Mouse (Mus musculus): ENCODE data around the gene Gyg. TPM values are rescaled to one million over a fixed set of nuclear protein-coding genes. Genes with fewer than 3 reads are reported as not detected.

The Gyg gene
- polyA plus RNA-seq, 1 experiment, result 38.3 TPM

DNA sequence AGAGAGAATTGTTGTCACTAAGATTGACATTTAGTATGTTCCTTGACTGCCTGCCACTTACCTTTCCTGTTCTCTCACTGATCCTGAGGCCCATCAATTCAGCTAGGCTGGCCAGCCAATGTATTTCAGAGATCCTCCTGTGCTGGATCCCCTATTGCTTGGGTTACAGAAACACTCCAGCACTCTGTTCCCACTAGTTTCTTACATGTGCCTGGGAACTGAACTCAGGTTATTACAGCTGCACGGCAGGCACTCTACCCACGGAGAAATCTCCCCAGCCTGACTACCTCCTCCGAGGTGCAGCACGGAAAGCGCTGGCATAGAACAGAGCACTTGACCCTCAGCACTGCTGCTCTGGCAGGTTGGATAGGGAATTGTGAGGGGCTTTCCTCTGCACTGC lies 7.5 kb downstream of the Gyg start:
- no peak overlapping the region for H3K27ac ChIP-seq (ENCODE audit: insufficient read depth, low read length)

DNA sequence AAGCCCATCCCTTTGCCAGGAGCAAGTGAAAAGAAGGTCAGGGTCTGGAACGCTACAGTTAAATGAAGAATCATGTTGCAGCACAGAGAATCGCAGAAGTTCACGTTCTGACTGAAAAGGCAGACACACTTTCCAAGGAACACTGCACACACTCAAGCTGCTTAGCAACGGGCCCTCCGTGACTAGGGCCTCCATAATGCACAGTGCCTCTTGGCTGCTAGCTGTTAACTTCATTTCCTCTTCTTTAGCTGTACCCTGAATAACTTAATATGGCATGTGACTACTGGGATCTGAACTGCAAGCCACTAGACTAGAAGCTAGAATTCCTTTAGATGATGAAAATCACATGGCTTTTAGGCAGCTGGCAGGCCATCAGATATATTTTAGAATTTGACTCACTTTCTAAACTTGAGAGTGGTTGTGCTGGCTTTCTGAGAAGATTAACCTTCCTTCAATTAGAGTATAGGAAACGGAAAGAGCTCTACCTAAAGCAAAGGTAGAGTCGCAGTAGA lies 8.2 kb downstream of the Gyg start:
- H3K4me1 ChIP-seq (ENCODE audit: control insufficient read depth, insufficient read depth, low read length), result no peaks in the 10 kb centered on the region; the same call in 1 of the 2 replicates
- no peak overlapping the region for H3K27ac ChIP-seq (ENCODE audit: insufficient read depth, low read length)
- no peak for TF ChIP-seq POLR2A (IDR thresholded peaks at IDR 0.05; ENCODE audit: extremely low read depth, insufficient read depth, low read length)
- TF ChIP-seq CTCF (IDR thresholded peaks at IDR 0.05; ENCODE audit: extremely low read depth, insufficient read depth, low read length), result no peak
- no peak overlapping the region for H3K4me3 ChIP-seq (ENCODE audit: insufficient read depth, low read length)

More for the DNA sequence above, 7.5 kb downstream of the Gyg start:
- TF ChIP-seq POLR2A (IDR thresholded peaks at IDR 0.05; ENCODE audit: extremely low read depth, insufficient read depth, low read length) (no peak), CTCF (IDR thresholded peaks at IDR 0.05; ENCODE audit: extremely low read depth, insufficient read depth, low read length) (no peak)
- no peak overlapping the region for H3K4me3 ChIP-seq (ENCODE audit: insufficient read depth, low read length)
- no peaks in the 10 kb centered on the region; the same call in 1 of the 2 replicates for H3K4me1 ChIP-seq (ENCODE audit: control insufficient read depth, insufficient read depth, low read length)

DNA sequence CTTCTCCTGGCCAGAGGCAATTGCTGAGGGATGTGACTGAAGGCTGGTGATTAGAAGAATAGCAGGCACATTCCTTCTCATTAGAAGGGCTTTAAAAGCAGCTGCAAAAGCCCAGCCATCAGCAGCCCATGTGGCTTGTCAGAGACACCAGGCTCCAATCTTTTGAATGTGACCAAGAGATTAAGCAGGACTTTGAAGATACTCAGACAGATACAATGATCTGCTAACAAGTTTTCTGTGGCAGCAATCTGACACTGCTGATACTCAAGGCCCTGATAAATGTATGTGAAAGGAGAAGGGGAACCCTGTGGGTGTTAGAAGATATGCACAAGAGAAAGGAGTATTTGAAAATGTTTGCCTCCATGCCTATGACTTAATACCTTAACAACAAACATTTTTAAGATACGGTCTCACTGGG lies 9.4 kb downstream of the Gyg start:
- Histone ChIP-seq H3K4me3 (ENCODE audit: insufficient read depth, low read length) (no peak overlapping the region), H3K27ac (ENCODE audit: insufficient read depth, low read length) (no peak overlapping the region), H3K4me1 (ENCODE audit: control insufficient read depth, insufficient read depth, low read length) (no peaks in the 10 kb centered on the region; the same call in 1 of the 2 replicates)
- no peak for TF ChIP-seq CTCF (IDR thresholded peaks at IDR 0.05; ENCODE audit: extremely low read depth, insufficient read depth, low read length)
- no peak for TF ChIP-seq POLR2A (IDR thresholded peaks at IDR 0.05; ENCODE audit: extremely low read depth, insufficient read depth, low read length)

DNA sequence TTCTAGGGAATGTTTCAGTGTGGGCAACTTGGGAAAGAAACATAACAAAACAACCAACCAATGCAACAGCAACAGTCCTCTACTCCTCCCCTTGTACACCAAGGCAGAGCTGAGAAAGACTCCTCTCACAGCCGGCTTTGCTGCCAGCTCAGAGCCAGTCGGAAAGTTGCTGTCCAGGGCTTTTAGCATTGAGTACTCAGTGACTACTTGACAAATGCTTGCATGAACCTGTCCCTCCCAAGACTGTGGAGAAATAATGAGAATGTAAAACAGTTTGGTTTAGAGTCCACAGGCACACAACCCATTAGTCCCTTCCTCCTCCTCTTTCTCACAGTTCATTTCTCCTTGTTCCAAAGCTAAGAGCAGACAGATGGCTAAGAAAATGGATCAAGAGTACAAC lies 10.7 kb downstream of the Gyg start:
- TF ChIP-seq POLR2A (IDR thresholded peaks at IDR 0.05; ENCODE audit: extremely low read depth, insufficient read depth, low read length) (no peak), CTCF (IDR thresholded peaks at IDR 0.05; ENCODE audit: extremely low read depth, insufficient read depth, low read length) (no peak)
- H3K27ac ChIP-seq (ENCODE audit: insufficient read depth, low read length), result no peak overlapping the region
- H3K4me3 ChIP-seq (ENCODE audit: insufficient read depth, low read length), result no peak overlapping the region
- H3K4me1 ChIP-seq (ENCODE audit: control insufficient read depth, insufficient read depth, low read length), result no peaks in the 10 kb centered on the region; the same call in 1 of the 2 replicates

DNA sequence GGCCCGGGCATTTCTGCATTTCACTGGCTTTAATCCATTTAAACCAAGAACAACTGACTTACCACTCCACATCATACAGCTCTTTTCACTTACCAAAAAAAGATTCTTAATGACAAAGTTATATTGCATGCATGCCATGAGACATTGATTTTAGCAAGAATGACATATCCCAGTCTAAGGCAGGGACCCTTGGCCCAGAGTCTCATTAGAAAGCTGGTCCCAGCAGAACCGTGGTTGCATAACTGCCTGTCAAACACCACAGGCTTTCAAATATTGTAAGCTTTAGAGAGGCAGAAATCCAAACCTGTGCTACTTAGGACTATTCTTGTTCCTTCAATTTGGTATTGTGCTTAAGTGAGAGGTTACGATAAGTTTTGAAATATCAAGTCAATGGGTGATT lies 11.4 kb downstream of the Gyg start:
- no peak overlapping the region for H3K27ac ChIP-seq (ENCODE audit: insufficient read depth, low read length)
- TF ChIP-seq CTCF (IDR thresholded peaks at IDR 0.05; ENCODE audit: extremely low read depth, insufficient read depth, low read length) (no peak), POLR2A (IDR thresholded peaks at IDR 0.05; ENCODE audit: extremely low read depth, insufficient read depth, low read length) (no peak)
- H3K4me3 ChIP-seq (ENCODE audit: insufficient read depth, low read length), result no peak overlapping the region
- H3K4me1 ChIP-seq (ENCODE audit: control insufficient read depth, insufficient read depth, low read length), result no peaks in the 10 kb centered on the region; the same call in 1 of the 2 replicates

DNA sequence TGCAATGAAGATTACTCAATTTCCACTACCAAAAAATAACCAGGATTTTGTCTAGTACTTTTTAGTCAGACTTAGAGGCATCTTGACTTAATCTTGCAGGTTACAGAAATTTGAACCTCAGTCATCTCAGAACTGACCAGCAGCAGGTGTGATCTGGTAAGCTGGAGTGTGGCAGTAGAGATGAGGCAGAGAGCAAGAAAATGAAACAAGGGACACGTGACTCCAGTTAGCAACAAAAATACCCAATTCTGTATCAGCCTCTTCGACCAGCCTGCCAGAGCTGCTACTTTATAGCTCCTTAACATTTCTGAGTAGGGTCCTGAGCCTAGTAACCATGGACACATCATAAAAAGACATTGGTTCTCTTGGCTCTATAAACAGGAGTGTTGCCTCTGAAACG lies 12.5 kb downstream of the Gyg start:
- TF ChIP-seq CTCF (IDR thresholded peaks at IDR 0.05; ENCODE audit: extremely low read depth, insufficient read depth, low read length), result no peak
- no peak for TF ChIP-seq POLR2A (IDR thresholded peaks at IDR 0.05; ENCODE audit: extremely low read depth, insufficient read depth, low read length)
- H3K4me1 ChIP-seq (ENCODE audit: control insufficient read depth, insufficient read depth, low read length), result no peaks in the 10 kb centered on the region; the same call in 1 of the 2 replicates
- no peak overlapping the region for H3K4me3 ChIP-seq (ENCODE audit: insufficient read depth, low read length)
- H3K27ac ChIP-seq (ENCODE audit: insufficient read depth, low read length), result no peak overlapping the region

DNA sequence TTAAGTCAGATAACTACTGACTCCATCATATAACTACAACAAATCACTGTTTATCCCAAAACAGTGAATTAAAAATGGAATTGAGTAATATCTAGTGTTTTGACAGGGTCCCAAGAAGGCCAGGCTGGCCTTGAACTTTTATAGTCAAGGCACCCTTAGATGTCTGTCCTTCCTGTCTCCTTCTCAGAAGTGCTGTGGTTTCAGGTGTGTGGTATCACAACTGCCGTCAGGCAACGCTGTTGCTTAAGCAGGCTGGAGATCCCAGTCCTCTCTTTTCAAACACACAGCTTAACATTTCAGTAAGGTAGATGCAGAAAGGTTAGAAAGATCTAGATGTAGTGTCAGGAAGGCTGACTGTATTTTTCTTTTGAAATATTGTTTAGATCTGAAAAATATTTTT lies 13.0 kb downstream of the Gyg start:
- no peak overlapping the region for H3K4me3 ChIP-seq (ENCODE audit: insufficient read depth, low read length)
- H3K4me1 ChIP-seq (ENCODE audit: control insufficient read depth, insufficient read depth, low read length), result no peaks in the 10 kb centered on the region
- no peak overlapping the region for H3K27ac ChIP-seq (ENCODE audit: insufficient read depth, low read length)
- no peak for TF ChIP-seq CTCF (IDR thresholded peaks at IDR 0.05; ENCODE audit: extremely low read depth, insufficient read depth, low read length)
- no peak for TF ChIP-seq POLR2A (IDR thresholded peaks at IDR 0.05; ENCODE audit: extremely low read depth, insufficient read depth, low read length)

DNA sequence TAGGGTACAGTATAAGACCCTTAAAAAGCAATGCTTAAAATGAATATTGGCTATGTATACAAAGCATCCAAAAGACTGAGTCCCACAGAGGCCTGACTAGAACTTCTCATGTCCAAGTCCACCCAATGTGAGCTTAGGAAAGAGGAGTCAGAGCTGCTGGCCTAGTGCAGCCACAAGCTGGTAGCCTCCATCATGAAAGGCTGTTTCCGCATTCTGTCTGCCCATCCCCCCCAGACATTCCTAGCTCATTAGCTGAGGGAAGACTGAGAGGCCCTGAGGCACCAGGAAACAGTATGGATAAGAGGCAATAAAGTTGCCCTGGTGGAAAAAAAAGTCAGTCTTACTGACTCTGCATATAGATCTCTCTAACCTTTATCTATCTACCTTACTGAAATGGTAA lies 13.4 kb downstream of the Gyg start:
- H3K27ac ChIP-seq (ENCODE audit: insufficient read depth, low read length), result no peak overlapping the region
- H3K4me1 ChIP-seq (ENCODE audit: control insufficient read depth, insufficient read depth, low read length), result no peaks in the 10 kb centered on the region
- no peak for TF ChIP-seq POLR2A (IDR thresholded peaks at IDR 0.05; ENCODE audit: extremely low read depth, insufficient read depth, low read length)
- TF ChIP-seq CTCF (IDR thresholded peaks at IDR 0.05; ENCODE audit: extremely low read depth, insufficient read depth, low read length), result no peak

DNA sequence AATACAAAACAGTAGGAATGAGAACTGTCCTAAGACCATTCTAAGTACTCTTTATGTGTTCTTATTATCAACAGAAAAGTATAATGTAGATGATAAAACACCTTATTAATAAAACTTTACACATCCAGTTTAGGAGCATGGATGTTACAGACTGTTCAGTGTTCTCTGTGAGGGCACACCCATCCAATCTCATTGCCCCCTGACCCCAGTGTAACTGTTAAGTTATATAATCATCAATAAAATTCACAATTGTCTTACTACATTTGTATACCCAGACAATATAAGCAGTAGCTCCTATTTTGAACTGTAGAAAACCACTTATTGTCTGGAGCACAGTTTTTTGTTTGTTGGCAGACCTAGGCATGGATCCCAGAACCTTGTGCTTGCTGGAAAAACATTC lies 13.9 kb downstream of the Gyg start:
- no peaks in the 10 kb centered on the region for H3K4me1 ChIP-seq (ENCODE audit: control insufficient read depth, insufficient read depth, low read length)

More for the DNA sequence above, 13.4 kb downstream of the Gyg start:
- H3K4me3 ChIP-seq (ENCODE audit: insufficient read depth, low read length), result no peak overlapping the region

DNA sequence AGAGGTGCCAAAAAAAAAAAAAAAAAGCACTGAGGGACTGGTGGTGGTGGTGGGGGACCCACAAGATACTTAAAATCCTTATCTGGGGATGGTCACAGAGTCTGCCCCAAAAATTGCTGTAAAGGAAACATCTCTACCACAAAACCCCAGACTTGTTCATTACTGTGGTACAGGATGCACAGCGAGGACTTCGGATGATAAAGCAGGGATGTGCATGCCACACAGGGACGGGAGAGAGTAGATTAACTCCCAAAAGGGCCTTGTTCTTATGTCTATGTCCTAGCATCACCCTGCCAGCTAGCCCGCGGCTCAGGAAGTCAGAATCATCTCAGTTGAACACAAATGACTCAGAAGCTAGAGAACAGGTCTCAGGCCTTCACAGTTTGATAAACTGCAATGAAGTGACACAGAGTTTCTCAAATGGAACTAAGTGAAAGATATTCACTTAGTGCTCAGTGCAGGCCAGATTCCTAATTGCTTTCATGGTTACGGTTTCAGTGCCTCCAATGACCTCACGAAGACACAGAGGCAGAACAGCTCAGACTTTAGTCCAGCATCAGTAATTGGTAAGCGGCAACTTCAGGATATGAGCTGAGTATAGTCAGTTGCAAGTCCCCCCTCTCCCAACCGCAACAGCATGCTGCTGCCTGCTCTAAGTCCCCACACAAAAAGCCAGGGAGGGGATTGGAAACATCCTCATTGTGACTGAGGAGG lies 18.1 kb downstream of the Gyg start:
- no peak for TF ChIP-seq POLR2A (IDR thresholded peaks at IDR 0.05; ENCODE audit: extremely low read depth, insufficient read depth, low read length)
- peaks cover 3% of the 10 kb centered on the region; the same call in 1 of the 2 replicates for H3K4me1 ChIP-seq (ENCODE audit: control insufficient read depth, insufficient read depth, low read length)
- no peak overlapping the region for H3K27ac ChIP-seq (ENCODE audit: insufficient read depth, low read length)
- no peak overlapping the region for H3K4me3 ChIP-seq (ENCODE audit: insufficient read depth, low read length)

More for the DNA sequence above, 13.9 kb downstream of the Gyg start:
- H3K27ac ChIP-seq (ENCODE audit: insufficient read depth, low read length), result no peak overlapping the region
- no peak overlapping the region for H3K4me3 ChIP-seq (ENCODE audit: insufficient read depth, low read length)
- TF ChIP-seq POLR2A (IDR thresholded peaks at IDR 0.05; ENCODE audit: extremely low read depth, insufficient read depth, low read length) (no peak), CTCF (IDR thresholded peaks at IDR 0.05; ENCODE audit: extremely low read depth, insufficient read depth, low read length) (no peak)
